Mouse (Mus musculus): Measurements from ENCODE around the gene Tmem186.
A peak's percentile ranks its signal among the peaks of the same experiment; 100 is the strongest.

Gene Tmem186

DNA sequence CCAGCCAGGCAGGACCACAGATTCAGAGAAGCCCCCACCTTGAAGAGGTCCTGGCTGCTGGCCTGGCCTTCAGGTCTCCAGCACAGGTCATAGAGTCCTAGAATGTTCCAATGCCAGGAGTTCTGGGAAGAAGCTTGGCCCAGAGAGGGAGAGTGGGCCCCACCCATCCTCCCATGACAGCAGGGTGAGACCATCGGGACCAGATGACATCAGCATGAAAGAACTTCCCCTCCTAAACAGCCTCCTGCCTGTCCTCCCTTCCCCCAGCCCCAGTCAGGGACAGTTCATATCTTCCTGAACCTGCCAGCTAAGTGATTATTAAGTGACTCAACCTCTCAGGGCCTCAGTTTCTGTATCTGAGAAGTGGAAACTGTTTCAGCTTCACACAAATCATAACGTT, 28.9 kb upstream of the Tmem186 start:
- DNase-seq (ENCODE audit: low spot score), result peak; percentile 38

DNA sequence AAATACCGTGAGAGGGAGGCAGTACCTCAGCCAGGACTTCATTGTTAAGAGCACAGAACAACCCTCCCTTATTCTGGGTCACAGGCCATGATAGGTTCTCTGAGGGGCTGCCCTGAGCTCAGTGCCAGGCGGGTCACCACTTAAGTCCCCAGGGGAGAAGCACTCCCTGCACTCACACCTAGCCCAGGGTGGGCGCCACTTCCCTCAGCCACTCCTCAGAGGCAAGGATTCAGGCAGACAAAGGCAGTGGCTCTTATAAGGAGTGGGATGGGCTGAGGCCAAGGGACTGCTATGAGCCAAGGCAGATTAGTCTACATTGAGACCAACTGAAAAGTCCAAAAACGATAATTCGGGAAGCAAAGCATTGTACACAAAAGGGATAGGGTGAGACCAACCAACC, 27.9 kb upstream of the Tmem186 start:
- no peak for DNase-seq (ENCODE audit: low spot score)

GRCm38 (mm10) chr16:8663606-8664539, 26.4 kb upstream of the Tmem186 start:
- DNase-seq (ENCODE audit: low spot score), result no peak

GRCm38 (mm10) chr16:8663022-8663421, 25.5 kb upstream of the Tmem186 start:
- no peak for DNase-seq (ENCODE audit: low spot score)

DNA sequence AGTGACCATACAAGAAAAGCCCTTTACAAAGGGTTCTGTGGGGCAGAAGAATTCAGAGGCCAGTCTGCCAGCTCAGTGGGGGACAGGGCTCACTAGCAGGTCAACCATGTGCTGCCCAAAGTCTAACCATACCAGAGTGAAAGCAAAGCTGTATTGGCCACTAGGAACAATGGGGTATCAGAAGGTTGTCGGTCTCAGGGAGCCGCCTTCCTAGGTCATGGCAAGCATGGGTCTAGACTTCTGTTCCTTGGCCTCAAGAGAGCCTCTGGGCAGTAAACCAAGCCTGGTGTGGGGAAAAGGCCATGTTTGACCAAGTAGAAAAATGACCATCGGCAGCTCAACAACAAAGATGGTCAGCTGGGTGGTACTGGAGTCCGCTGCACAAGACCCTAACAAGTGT, 21.3 kb upstream of the Tmem186 start:
- DNase-seq (ENCODE audit: low spot score), result no peak

DNA sequence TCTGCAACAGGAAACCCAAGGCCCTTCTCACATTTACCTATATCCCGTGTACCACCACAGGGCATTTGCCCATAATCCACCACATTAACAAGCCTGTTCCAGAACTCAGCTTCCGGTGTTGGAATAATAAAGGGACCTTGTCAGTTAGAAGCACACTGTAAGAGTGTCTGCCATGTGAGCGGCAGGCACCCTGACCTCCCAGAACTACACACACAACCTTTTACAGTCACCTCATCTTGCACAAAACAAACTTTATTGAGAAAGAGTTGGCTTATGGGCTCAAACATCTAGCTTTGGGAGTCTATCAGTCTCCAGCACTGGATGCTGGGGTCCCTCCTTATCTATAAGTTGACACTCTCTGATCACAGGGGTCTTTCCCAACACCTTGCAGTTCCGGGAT, 20.8 kb upstream of the Tmem186 start:
- no peak for DNase-seq (ENCODE audit: low spot score)

- DNase-seq (ENCODE audit: low spot score), result no peak
Measured at GRCm38 (mm10) chr16:8656256-8656655, 18.7 kb upstream of the Tmem186 start.

DNA sequence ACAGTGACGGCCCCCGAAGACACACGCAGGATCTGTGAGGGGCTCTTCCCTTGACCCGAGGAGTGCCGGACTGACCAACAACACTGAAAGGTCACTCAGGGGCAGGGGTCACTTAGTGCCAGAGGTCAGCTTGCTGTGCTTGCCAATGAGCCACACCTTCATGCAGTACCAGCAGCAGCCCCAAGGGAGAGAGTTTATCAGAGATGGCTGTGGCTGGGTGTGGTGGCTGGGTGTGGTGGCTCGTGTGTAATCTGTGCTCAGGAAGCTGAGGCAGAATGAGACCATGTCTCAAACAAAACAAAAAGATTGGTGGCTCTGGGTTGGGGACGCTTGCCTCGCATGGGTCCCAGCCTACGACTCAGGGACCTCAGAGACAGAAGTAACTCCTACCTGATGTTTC, 18.1 kb upstream of the Tmem186 start:
- no peak for DNase-seq (ENCODE audit: low spot score)

DNA sequence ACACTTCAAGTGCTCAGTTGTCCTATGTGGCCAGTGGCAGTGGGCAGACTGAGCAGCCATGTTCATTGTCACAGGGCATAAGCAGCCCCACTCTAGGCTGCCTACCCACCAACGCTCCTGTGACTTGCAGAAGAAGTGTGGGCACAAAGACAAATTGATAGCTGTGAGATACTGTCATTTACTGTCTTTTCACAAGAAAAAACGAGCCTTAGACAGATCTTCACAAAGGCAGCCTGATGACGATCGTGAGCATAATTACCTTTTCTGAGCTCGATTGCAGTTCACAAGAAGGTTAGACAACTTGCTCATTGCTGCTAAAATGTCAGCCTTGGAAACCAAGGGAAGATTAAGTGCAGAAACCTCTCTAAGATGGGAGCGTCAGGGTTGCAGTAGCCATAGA, 17.6 kb upstream of the Tmem186 start:
- DNase-seq (ENCODE audit: low spot score), result no peak

DNA sequence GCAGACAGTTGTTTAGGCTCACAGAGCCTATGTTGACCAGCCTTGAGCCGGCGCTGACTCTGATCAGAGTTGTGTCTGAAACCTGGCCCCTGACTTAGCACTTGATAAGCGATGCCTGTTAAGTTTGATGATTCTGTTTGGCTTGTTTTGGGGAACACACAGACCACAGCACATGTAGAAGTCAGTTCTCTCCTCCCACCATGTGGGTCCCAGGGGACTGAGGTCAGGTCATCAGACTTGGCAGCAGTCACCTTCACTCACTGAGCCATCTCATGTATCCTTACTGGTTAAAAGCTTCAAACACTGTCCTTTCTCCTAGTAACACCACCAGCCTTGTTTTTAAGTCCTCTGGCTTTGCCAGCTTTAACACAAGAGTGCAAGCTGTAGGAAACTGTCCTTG, 12.5 kb upstream of the Tmem186 start:
- DNase-seq (ENCODE audit: low spot score), result no peak

- DNase-seq (ENCODE audit: low spot score), result no peak
Measured at GRCm38 (mm10) chr16:8645546-8645945, 8.0 kb upstream of the Tmem186 start.

DNA sequence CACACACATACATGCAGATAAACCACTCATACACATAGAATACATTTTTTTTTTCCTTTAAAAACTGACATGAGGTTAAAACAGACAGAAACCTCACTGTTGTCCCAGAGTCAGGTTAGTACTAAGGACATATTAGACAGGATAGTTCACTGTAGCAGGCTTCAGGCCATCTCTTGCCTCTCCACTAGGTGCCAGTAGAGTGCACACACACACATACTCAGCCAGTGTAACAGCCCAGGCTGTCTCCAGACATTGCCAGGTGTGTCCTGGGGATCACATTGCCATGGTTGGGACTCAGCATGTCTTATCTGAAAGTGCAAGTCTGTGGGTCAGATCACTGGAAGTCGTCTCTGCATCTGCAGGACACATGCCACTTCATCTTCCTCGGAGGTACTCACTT, 6.3 kb upstream of the Tmem186 start:
- peak; percentile 29 for DNase-seq (ENCODE audit: low spot score)

DNA sequence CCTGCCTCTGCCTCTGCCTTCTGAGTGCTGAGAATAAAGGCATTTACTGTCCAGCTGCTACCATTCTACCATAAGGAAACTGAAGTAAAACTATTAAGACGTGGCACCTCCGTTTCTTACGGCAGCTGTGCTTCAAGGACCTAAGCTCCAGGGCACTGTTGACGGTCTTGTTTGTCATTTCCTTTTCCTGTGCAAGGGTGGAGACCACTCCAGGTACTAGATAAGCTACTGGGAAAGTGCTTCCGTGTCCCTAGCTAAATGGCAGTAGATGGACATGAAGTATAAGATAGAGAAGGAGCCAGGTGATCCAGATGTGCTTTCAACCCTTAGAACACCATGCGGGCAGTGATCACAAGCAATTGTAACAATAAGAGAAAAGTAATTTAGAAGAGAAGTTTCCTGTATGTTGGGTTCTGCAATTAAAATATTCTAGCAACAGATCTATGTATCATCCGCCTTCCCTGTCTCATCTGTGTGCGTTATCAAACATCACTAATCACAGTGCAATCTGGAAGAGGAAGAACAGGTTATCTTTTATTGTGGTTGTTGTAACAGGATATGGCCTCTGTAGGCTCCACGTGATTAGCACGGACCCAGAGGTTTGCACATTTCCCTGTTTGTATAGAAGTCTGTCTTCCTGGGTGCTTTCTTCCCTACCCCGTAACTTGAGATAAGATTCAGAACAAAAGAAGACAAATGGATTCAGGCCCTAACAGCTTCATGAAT, 2.1 kb upstream of the Tmem186 start:
- no peak for DNase-seq (ENCODE audit: low spot score)

DNA sequence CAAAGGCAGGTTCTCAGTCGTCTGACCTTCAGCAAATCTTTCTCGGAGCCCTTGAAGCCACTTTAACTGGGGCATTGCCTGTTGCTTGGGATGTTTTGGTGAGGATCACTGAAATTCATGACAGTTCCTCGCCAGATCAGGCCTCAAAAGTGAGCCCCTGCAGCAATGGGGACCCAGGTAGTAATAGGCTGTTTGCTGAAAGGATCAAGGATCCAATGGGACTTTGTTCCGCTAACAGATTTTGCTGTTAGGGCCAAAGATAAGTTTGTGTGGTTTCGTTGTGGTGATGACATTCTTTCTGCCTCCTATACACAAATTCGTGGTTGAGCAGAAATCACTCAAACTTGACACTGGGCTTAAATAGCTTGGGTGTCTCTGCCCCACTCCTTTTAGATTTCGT, 619 bp upstream of the Tmem186 start:
- no peak for DNase-seq (ENCODE audit: low spot score)

DNA sequence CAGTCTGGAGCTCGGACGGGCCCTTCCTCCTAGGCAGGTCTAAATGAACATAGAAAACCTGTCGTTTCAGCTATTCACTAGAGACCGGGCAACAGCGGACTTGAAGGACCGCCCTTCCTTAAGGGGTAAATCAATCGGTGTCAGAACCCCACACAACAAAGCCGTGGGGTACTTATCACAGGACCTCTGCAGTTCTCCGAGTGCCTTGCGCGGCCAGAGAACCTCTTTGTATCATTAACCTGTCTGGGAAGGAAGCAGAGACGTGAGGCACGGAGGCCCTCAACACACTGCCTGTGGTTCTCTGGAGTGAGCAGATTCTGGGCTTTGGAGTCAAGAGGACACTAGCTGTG, 670 bp downstream of the Tmem186 start:
- DNase-seq (ENCODE audit: low spot score), result peak; percentile 31

GRCm38 (mm10) chr16:8631428-8631827, 6.1 kb downstream of the Tmem186 start:
- no peak for DNase-seq (ENCODE audit: low spot score)

GRCm38 (mm10) chr16:8630419-8630818, 7.1 kb downstream of the Tmem186 start:
- DNase-seq (ENCODE audit: low spot score), result no peak

DNA sequence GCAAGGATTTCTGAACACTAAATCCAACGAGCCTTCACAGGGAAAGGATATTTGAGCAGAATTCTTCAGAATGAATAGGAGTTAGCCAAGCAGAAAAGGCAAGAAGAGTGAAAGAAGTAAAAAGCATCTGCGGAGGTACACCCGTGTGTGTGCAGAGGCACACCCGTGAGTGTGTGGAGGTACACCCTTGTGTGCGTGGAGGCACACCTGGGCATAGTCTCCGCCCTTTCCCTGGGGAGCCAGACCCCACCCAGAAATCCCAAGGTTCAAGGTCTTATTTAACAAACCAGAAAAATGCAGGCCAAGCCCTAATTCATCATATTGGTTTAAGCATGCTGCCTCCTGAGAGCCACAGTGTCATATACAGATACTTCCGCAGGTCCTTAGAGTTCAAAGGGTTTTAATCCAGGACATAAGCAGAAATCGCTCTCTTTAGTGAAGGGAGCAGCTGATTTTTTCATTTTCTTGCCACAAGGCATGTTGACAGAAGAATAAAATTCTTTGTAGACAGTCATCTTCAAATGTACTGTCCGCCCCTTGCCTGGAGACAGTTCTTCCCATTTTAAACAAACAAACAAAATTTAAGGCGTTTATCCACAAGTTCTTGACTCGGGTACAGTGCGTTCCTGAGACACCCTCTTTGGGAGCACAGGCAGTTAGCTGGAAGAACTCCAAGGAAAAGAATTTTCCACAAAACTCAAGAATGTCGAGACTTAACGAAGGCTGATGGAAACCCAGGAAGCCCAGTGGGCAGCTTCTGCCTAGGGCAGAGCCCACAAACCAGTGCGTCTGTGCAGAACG, 17.0 kb downstream of the Tmem186 start:
- DNase-seq (ENCODE audit: low spot score), result no peak

GRCm38 (mm10) chr16:8619659-8620314, 17.7 kb downstream of the Tmem186 start:
- DNase-seq (ENCODE audit: low spot score), result no peak

DNA sequence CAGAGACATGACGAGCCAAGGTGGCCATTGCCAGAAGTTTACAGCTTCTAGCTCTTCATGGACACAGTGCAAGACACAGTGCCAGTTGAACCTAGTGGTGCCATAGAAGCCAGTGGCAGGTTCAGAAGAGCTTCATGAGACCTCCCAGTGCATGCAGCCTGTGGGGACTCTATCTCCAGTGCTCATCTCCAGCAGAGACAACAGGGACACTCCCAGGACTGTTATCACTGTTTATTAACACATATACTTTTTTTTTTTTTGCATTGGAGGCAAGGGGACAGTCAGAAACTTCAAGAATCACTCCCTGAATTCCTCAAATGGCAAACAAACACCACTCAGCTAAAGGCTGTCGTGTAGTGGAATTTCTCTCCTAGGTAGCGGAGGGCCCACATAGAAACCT, 24.1 kb downstream of the Tmem186 start:
- no peak for DNase-seq (ENCODE audit: low spot score)

GRCm38 (mm10) chr16:8613039-8613438, 24.5 kb downstream of the Tmem186 start:
- DNase-seq (ENCODE audit: low spot score), result no peak
